Mouse (Mus musculus) small intestine, adult 2 months (tissue): ENCODE results near the gene Nasp. TPM values are rescaled to one million over a fixed set of nuclear protein-coding genes. Genes with fewer than 3 reads are reported as not detected.
"Not testable (repeated sequence)": the region's sequence is repeated elsewhere in the genome, so short reads cannot be mapped to it uniquely, and the experiment has no call there.

Experiments
- H3K27ac ChIP-seq: fragments of 200-500 bp; 2 replicates; pipeline ENCODE4 v1.5.1; 2012; ENCODE audit warnings: low read depth, low read length, control low read depth, inconsistent platforms; ENCODE audit not compliant: insufficient read depth
- H3K27me3 ChIP-seq: fragments of 200-500 bp; 2 replicates; pipeline ENCODE4 v1.6.1; 2012; ENCODE audit warnings: mild to moderate bottlenecking, moderate library complexity, low read length, inconsistent platforms; ENCODE audit not compliant: control insufficient read depth, insufficient read depth
- H3K36me3 ChIP-seq: fragments of 200-500 bp; 2 replicates; pipeline ENCODE4 v1.6.1; 2012; ENCODE audit warnings: mild to moderate bottlenecking, low read length, control low read depth, inconsistent platforms; ENCODE audit not compliant: control insufficient read depth, insufficient read depth
- H3K4me1 ChIP-seq: fragments of 200-500 bp; 2 replicates; pipeline ENCODE4 v1.6.1; 2012; ENCODE audit warnings: low read length, inconsistent platforms, mixed read lengths; ENCODE audit not compliant: control insufficient read depth, insufficient read depth, insufficient read length
- H3K4me3 ChIP-seq: fragments of 200-500 bp; 2 replicates; pipeline ENCODE4 v1.5.1; 2012; ENCODE audit warnings: low read depth, mild to moderate bottlenecking, control low read depth, inconsistent platforms, low read length, moderate library complexity
- CTCF ChIP-seq: fragments of 200-500 bp; IDR thresholded peaks from 2 replicates; pipeline ENCODE4 v1.5.1; 2012; ENCODE audit warnings: low read depth, mild to moderate bottlenecking, control low read depth, inconsistent platforms, low read length, moderate library complexity, mixed read lengths; ENCODE audit not compliant: insufficient replicate concordance, insufficient read length; ENCODE audit errors: extremely low read depth
- POLR2A ChIP-seq: fragments of 200-500 bp; IDR thresholded peaks from 2 replicates; pipeline ENCODE4 v1.6.1; 2012; ENCODE audit warnings: low read depth, mild to moderate bottlenecking, control low read depth, inconsistent platforms, low read length, moderate library complexity
- WGBS: fragments of 180-500 bp; shearing (Covaris S2); methylation state at CpG from one replicate; pipeline ENCODE4 v1.1.7; 2018; 5-methylcytosine and 5-hydroxymethylcytosine counted together
- polyA plus RNA-seq: library from polyadenylated mRNA; depleted of rRNA; stranded (reverse); fragments of >200 nt; gene quantifications from 2 replicates; pipeline ENCODE4 v1.2.3, GENCODE M21; 2012

Gene Nasp
- polyA plus RNA-seq, 1 experiment = 0.96 TPM

DNA sequence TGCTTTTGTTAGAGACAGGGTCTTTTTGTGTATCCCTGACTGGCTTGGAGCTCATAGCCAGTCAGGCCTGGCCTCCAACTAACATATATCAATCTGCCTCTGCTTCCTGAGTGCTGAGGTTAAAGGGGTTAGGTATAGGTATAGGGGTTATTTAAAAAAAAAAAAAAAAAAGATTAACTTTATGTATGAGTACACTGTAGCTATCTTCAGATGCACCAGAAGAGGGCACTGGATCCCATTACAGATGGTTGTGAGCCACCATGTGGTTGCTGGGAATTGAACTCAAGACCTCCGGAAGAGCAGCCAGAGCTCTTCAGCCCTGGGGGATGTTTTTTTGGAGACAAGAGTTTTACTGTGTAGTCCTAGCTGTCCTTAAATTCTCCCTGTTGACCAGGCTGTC is 34.3 kb upstream of the Nasp start:
- 94% methylated on average over 1 of the region's 1 CpGs for WGBS

DNA sequence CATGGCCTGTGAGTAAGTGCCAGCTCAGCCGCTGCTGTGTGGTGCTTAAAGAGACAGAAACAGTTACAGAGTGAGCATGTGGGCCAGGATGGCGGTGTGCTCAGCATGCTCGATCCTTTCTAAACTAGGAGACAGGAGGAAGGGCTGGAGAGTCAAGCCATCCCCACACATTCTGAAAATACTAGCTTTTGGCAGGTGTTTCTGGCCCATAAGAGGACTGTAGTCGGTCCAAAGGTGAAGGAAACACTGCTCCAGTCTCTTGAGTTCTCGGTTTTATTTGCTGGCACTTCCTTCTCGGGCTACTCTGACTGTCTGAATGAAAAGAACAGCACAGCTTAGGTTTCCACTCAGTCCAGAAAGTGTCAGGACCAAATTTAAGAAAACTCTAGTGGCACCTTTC is 33.1 kb upstream of the Nasp start:
- peaks cover 12% of the 10 kb centered on the region for H3K4me1 ChIP-seq
- H3K4me3 ChIP-seq = no peak overlapping the region
- no peak for TF ChIP-seq POLR2A
- no peak for TF ChIP-seq CTCF
- no peaks in the 10 kb centered on the region for H3K36me3 ChIP-seq
- WGBS = 25% methylated on average over 6 of the region's 6 CpGs
- H3K27ac ChIP-seq = peak overlapping the region; percentile 79
- H3K27me3 ChIP-seq = no peaks in the 10 kb centered on the region

More for the DNA sequence above, 34.3 kb upstream of the Nasp start:
- peaks cover 12% of the 10 kb centered on the region for H3K4me1 ChIP-seq
- H3K36me3 ChIP-seq = no peaks in the 10 kb centered on the region
- TF ChIP-seq CTCF = no peak
- no peak for TF ChIP-seq POLR2A
- H3K27ac ChIP-seq = no peak overlapping the region
- no peaks in the 10 kb centered on the region for H3K27me3 ChIP-seq
- no peak overlapping the region for H3K4me3 ChIP-seq

DNA sequence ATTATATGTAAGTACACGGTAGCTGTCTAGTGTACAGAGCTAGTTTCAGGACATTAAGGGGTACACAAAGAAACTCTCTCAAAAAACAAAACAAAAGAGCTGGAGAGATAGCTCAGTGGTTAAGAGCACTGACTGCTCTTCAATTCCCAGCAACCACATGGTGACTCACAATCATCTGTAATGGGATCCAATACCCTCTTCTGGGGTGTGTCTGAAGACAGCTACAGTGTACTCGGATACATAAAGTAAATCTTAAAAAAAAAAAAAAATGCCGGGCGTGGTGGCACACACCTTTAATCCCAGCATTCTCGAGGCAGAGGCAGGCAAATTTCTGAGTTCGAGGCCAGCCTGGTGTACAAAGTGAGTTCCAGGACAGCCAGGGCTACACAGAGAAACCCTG is 32.2 kb upstream of the Nasp start:
- Histone ChIP-seq H3K27ac (peak overlapping the region; percentile 71), H3K4me1 (peaks cover 17% of the 10 kb centered on the region)
- 25% methylated on average over 6 of the region's 6 CpGs for WGBS
- H3K36me3 ChIP-seq, H3K4me3 ChIP-seq, H3K27me3 ChIP-seq: not testable (repeated sequence)

DNA sequence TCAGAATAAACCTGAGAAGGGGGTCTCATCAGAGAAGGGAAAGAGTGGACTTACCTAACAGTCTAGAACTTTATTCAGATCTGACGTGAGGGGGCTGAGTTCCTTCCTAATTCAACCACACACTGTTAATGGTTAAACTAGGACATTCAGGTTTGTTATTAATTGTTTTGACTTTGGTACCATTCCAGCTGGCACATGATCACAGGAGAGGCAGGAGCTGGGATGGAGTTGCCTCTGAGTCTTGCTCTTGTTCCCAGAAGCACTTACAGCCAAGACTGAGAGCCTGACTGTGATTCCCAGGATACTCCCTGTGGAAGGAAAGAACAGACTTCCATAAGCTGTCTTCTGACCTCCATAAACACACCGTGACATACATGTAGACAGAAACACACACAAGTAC is 31.7 kb upstream of the Nasp start:
- WGBS = 12% methylated on average over 2 of the region's 2 CpGs
- TF ChIP-seq CTCF (no peak), POLR2A (no peak)
- H3K27me3 ChIP-seq = no peaks in the 10 kb centered on the region
- H3K4me3 ChIP-seq = no peak overlapping the region
- peak overlapping the region; percentile 71 for H3K27ac ChIP-seq
- H3K36me3 ChIP-seq = no peaks in the 10 kb centered on the region
- H3K4me1 ChIP-seq = peaks cover 17% of the 10 kb centered on the region

DNA sequence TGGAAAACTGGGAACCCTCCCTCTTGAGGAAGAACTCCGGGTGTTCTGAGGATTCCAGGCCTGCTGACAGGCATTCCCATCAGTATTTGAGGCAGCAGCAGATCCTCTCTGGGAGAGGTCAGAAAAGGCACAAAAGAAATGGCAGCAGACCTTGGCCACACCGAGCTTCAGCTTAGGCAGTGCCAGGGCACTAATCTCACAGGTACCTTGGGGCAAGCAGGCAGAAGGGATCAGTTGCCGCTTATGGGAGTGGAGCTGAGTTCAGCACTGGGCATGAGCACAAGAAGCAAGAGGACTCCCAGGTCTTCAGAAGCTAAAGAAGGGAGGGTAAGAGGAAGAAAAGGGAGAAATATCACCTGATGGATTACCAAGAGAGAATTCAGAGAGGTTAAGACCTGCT is 30.2 kb upstream of the Nasp start:
- WGBS = 21% methylated on average over 3 of the region's 3 CpGs

DNA sequence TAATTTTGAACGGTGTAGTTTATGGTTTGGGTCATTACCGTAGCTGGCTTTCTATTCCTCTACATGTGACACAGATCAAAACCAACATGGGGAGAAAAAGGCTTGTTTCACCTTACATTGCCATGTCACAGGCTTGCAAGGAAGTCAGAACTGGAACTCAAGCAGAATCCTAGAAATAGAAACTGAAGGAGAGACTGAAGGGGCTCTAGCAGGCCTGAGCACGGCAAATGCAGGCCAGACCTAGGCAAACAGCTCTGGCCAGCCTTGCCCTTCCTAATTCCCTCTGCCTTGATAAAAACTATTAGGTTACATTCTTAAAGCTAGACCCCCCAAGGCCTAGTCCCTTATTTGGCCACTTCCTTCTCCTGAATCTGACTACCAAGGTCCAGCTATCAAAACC is 27.9 kb upstream of the Nasp start:
- Histone ChIP-seq H3K4me1 (peaks cover 17% of the 10 kb centered on the region), H3K27ac (no peak overlapping the region), H3K4me3 (no peak overlapping the region), H3K27me3 (no peaks in the 10 kb centered on the region), H3K36me3 (no peaks in the 10 kb centered on the region)
- TF ChIP-seq POLR2A (no peak), CTCF (no peak)
- 74% methylated on average over 3 of the region's 3 CpGs for WGBS

More for the DNA sequence above, 30.2 kb upstream of the Nasp start:
- H3K27me3 ChIP-seq = no peaks in the 10 kb centered on the region
- TF ChIP-seq POLR2A = no peak
- no peak for TF ChIP-seq CTCF
- H3K27ac ChIP-seq = peak overlapping the region; percentile 53
- H3K4me3 ChIP-seq = no peak overlapping the region
- H3K4me1 ChIP-seq = peaks cover 17% of the 10 kb centered on the region
- no peaks in the 10 kb centered on the region for H3K36me3 ChIP-seq

DNA sequence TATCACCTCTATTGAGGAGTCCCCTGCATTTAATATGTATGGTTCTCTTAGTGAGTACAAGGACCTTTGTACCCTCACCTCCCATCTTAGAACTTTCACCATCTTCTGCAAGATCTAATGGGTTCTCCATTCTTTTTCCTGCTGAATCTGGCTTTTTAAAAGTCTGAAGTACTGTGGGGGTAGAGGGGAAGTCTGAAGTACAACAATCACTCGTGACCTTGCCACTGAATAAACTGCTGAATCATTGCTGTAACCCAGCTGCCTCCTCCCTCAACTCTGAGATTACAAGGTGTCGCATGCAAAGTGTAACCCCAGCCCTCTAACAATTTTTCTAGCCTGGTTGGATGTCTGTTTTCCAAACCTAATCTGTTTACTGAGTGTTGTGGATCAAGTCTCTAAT is 27.4 kb upstream of the Nasp start:
- Histone ChIP-seq H3K27ac (peak overlapping the region; percentile 18; the same call in 1 of the 2 replicates), H3K27me3 (no peaks in the 10 kb centered on the region), H3K4me1 (peaks cover 17% of the 10 kb centered on the region), H3K4me3 (no peak overlapping the region), H3K36me3 (no peaks in the 10 kb centered on the region)
- TF ChIP-seq POLR2A (no peak), CTCF (no peak)
- 14% methylated on average over 2 of the region's 2 CpGs for WGBS

DNA sequence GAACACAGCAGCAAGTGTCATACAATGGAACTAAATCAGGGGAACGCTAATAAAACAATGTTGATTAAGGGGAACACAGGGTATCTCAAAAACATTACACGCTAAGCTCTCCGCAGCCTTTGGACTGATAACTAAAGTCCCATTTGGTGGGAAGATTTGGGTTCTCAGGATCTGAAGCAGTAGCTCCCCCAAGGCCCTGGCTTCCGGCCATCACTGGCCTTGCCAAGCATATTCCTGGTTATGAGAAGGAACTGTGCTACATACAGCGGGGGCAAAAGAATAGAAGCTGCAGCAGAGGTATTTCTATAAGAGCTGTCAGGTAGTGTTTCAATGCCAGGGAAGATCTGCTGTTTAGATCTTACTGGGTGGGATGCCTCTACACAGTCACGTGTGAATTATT is 25.5 kb upstream of the Nasp start:
- WGBS = 88% methylated on average over 6 of the region's 6 CpGs

More for the DNA sequence above, 25.5 kb upstream of the Nasp start:
- peaks cover 2% of the 10 kb centered on the region for H3K36me3 ChIP-seq
- no peak overlapping the region for H3K27ac ChIP-seq
- no peaks in the 10 kb centered on the region for H3K27me3 ChIP-seq
- TF ChIP-seq POLR2A (no peak), CTCF (no peak)
- H3K4me1 ChIP-seq = peaks cover 10% of the 10 kb centered on the region; the same call in 1 of the 2 replicates
- no peak overlapping the region for H3K4me3 ChIP-seq
